Mouse (Mus musculus): Measurements from ENCODE around the gene Mrgpra3. TPM values are rescaled to one million over a fixed set of nuclear protein-coding genes. Genes with fewer than 3 reads are reported as not detected.

Mrgpra3 gene
- not detected in 2 replicates for polyA plus RNA-seq (2015; fragmentation: Nextera tagmentation; extraction: Ambion mirVana)

DNA sequence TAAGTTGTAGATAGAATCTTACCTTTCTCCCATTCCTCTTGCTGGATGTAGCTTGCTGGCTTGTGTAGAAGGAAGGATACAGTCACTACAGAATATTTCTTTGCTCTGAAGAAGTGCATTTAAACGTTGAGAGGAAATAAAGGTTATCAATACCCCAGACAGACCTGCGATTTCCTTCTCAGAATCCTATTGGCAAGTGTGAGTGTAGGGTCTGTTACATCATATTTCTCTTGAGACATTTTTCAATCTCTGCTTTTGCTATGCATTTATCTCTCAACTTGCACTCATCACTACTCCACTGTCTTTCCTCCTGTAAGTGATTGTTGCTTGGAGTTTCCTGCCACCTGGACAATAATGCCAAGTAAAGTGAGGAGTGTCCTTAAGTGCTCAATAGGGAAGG, at the start of gene Mrgpra3:
Mrgpra3 (minus strand) TSS at position 101 of the 400 bp plus-strand sequence.
- H3K27me3 ChIP-seq = no peaks in the 10 kb centered on the region
- no peak within 1 kb of the TSS for H3K4me2 ChIP-seq
- peaks cover 19% of the 10 kb centered on the region for H3K9me3 ChIP-seq
- WGBS = 74% methylated on average over 2 of the region's 2 CpGs
- no peaks in the 10 kb centered on the region for H3K4me1 ChIP-seq (replicated peaks)
- ATAC-seq (ENCODE audit: low FRiP score, low read depth) = no peak
- H3K4me3 ChIP-seq = no peak within 1 kb of the TSS
- no peak within 1 kb of the TSS for H3K9ac ChIP-seq
- H3K27ac ChIP-seq (replicated peaks) = no peak within 1 kb of the TSS
- H3K36me3 ChIP-seq = no peaks in the 10 kb centered on the region

Other genes starting within 250 kb of the Mrgpra3 start
- gene Mrgpra1, start 247.1 kb downstream of the Mrgpra3 start, polyA plus RNA-seq (2015; fragmentation: Nextera tagmentation; extraction: Ambion mirVana) = not detected in 2 replicates
- not detected in 2 replicates for gene Mrgpra2a, start 149.2 kb downstream of the Mrgpra3 start, polyA plus RNA-seq (2015; fragmentation: Nextera tagmentation; extraction: Ambion mirVana)
- gene Mrgpra2b, start 72.5 kb downstream of the Mrgpra3 start, polyA plus RNA-seq (2015; fragmentation: Nextera tagmentation; extraction: Ambion mirVana) = not detected in 2 replicates